Mouse (Mus musculus) lung, embryonic 15.5 days (tissue): Measurements from ENCODE around the gene Muc3. TPM values are rescaled to one million over a fixed set of nuclear protein-coding genes. Genes with fewer than 3 reads are reported as not detected.

Experiments
- ATAC-seq: fragments of 200-750 bp; cut with Nextera tagmentation; 2 replicates; pipeline ENCODE4 v1.8.0; 2017; ENCODE audit warnings: moderate number of reproducible peaks, borderline replicate concordance; ENCODE audit not compliant: low FRiP score, low TSS enrichment; ENCODE audit errors: extremely low read depth
- H3K27ac ChIP-seq: fragments of 300-500 bp; sonication (generic); 2 replicates; pipeline ENCODE4 v1.5.1; 2015; ENCODE audit warnings: moderate library complexity, mild to moderate bottlenecking, inconsistent platforms
- H3K27me3 ChIP-seq: fragments of 300-500 bp; sonication (generic); 2 replicates; pipeline ENCODE4 v1.6.1; 2015; ENCODE audit warnings: inconsistent platforms
- H3K36me3 ChIP-seq: fragments of 300-500 bp; sonication (generic); 2 replicates; pipeline ENCODE4 v1.6.1; 2015; ENCODE audit warnings: inconsistent platforms
- H3K4me1 ChIP-seq: fragments of 300-500 bp; sonication (generic); 2 replicates; pipeline ENCODE4 v1.6.1; 2015; ENCODE audit warnings: inconsistent platforms
- H3K4me2 ChIP-seq: fragments of 300-500 bp; sonication (generic); 2 replicates; pipeline ENCODE4 v1.6.1; 2015; ENCODE audit warnings: inconsistent platforms, mild to moderate bottlenecking, moderate library complexity
- H3K4me3 ChIP-seq: fragments of 300-500 bp; sonication (generic); 2 replicates; pipeline ENCODE4 v1.5.1; 2015; ENCODE audit warnings: mild to moderate bottlenecking, inconsistent platforms
- H3K9ac ChIP-seq: fragments of 300-500 bp; sonication (generic); 2 replicates; pipeline ENCODE4 v1.6.1; 2015; ENCODE audit warnings: inconsistent platforms
- H3K9me3 ChIP-seq: fragments of 300-500 bp; sonication (generic); 2 replicates; pipeline ENCODE4 v1.6.1; 2016; ENCODE audit warnings: inconsistent platforms
- WGBS: fragments of 180-500 bp; shearing (Covaris S2); methylation state at CpG from one replicate; pipeline ENCODE4 v1.1.7; 2015; 5-methylcytosine and 5-hydroxymethylcytosine counted together
- polyA plus RNA-seq: library from polyadenylated mRNA; unstranded; fragments of >200 nt; fragmentation: Nextera tagmentation; extraction: Ambion mirVana; gene quantifications from 2 replicates; pipeline ENCODE4 v1.2.1, GENCODE M21; 2015

Gene Muc3
- polyA plus RNA-seq, 1 experiment from 2014 or later = not detected

- H3K4me3 ChIP-seq = no peak overlapping the region
- peaks cover 2% of the 10 kb centered on the region for H3K4me1 ChIP-seq
- H3K27me3 ChIP-seq = no peaks in the 10 kb centered on the region
- H3K9ac ChIP-seq = no peak overlapping the region
- H3K4me2 ChIP-seq = no peak overlapping the region
- H3K27ac ChIP-seq = no peak overlapping the region
- no peaks in the 10 kb centered on the region for H3K36me3 ChIP-seq
- no peak for ATAC-seq
- no peaks in the 10 kb centered on the region for H3K9me3 ChIP-seq
- WGBS = 72% methylated on average over 3 of the region's 3 CpGs
Observed at GRCm38 (mm10) chr5:137085731-137086130, 63.4 kb downstream of the Muc3 start.

- Histone ChIP-seq H3K27me3 (no peaks in the 10 kb centered on the region), H3K9ac (no peak overlapping the region), H3K36me3 (no peaks in the 10 kb centered on the region), H3K4me2 (no peak overlapping the region), H3K4me3 (no peak overlapping the region), H3K9me3 (no peaks in the 10 kb centered on the region), H3K27ac (no peak overlapping the region), H3K4me1 (peaks cover 6% of the 10 kb centered on the region)
- no peak for ATAC-seq
- WGBS = 71% methylated on average over 6 of the region's 6 CpGs
Observed at GRCm38 (mm10) chr5:137085021-137085420, 64.1 kb downstream of the Muc3 start.

Other genes starting within 250 kb of the Muc3 start
- 84.6 and 87.1 TPM in 2 replicates for gene Ift22, start 241.2 kb downstream of the Muc3 start, polyA plus RNA-seq
- gene Fis1, start 196.0 kb downstream of the Muc3 start, polyA plus RNA-seq = 291 and 292 TPM in 2 replicates
- gene Cldn15, start 182.7 kb downstream of the Muc3 start, polyA plus RNA-seq = 4.7 and 5.1 TPM in 2 replicates
- gene Plod3, start 162.3 kb downstream of the Muc3 start, polyA plus RNA-seq = 55.9 and 58.9 TPM in 2 replicates
- gene Znhit1, start 161.3 kb downstream of the Muc3 start, polyA plus RNA-seq = 101 and 102 TPM in 2 replicates
- 0.11 and 0.19 TPM in 2 replicates for gene Vgf, start 122.9 kb downstream of the Muc3 start, polyA plus RNA-seq
- 202 and 206 TPM in 2 replicates for gene Ap1s1, start 103.2 kb downstream of the Muc3 start, polyA plus RNA-seq
- gene Serpine1, start 77.1 kb downstream of the Muc3 start, polyA plus RNA-seq = 0.86 TPM in 2 replicates
- gene Trim56, start 33.1 kb downstream of the Muc3 start, polyA plus RNA-seq = 9.8 and 10.5 TPM in 2 replicates
- gene Muc3a, start 63.1 kb upstream of the Muc3 start, polyA plus RNA-seq = 0.20 TPM in 1 of 2 replicates, not detected in the other
- 1.8 and 3.9 TPM in 2 replicates for gene Ache, start 138.2 kb upstream of the Muc3 start, polyA plus RNA-seq
- 5.3 and 5.8 TPM in 2 replicates for gene Ufsp1, start 145.3 kb upstream of the Muc3 start, polyA plus RNA-seq
- 145 and 155 TPM in 2 replicates for gene Srrt, start 158.4 kb upstream of the Muc3 start, polyA plus RNA-seq
- gene Trip6, start 165.1 kb upstream of the Muc3 start, polyA plus RNA-seq = 95.9 and 96.3 TPM in 2 replicates
- 12.0 and 13.0 TPM in 2 replicates for gene Slc12a9, start 184.3 kb upstream of the Muc3 start, polyA plus RNA-seq
- gene Ephb4, start 200.8 kb upstream of the Muc3 start, polyA plus RNA-seq = 57.5 and 58.9 TPM in 2 replicates